Mouse (Mus musculus): ENCODE results near the gene Cobl. TPM values are rescaled to one million over a fixed set of nuclear protein-coding genes. Genes with fewer than 3 reads are reported as not detected.

Gene Cobl
- polyA plus RNA-seq, 1 experiment from 2014 or later, result 3.3 TPM

DNA sequence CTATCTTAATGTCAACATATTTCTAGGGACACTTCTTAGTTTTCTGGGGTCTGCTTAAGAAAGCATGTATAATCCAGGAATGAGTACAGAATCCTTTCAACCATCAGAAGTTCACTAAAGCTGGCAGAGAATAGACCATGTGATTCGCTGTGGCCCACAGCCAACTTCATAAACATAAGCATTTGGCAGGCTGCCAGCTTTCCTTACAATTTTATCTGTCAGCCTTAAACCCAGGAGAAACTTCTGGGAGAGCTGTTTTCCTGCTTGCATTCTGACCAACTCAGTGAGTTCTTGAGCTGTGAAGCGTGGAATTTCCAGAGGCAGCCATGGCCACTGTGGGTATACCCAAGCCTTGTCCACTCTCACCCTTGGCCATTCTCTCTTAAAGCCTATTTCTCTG, 132.8 kb downstream of the Cobl start:
- no peak overlapping the region for H3K4me3 ChIP-seq (ENCODE audit: low read depth, low read length)
- 88% methylated on average over 2 of the region's 2 CpGs for WGBS
- no peak overlapping the region for H3K9ac ChIP-seq (ENCODE audit: low read depth, low read length)
- H3K9me3 ChIP-seq (ENCODE audit: control insufficient read depth, low read length), result no peaks in the 10 kb centered on the region
- DNase-seq (ENCODE audit: low spot score), result peak; percentile 6
- no peak for ATAC-seq (ENCODE audit: low FRiP score)
- no peaks in the 10 kb centered on the region for H3K27me3 ChIP-seq (ENCODE audit: control insufficient read depth, insufficient read depth, low read length)
- no peaks in the 10 kb centered on the region for H3K36me3 ChIP-seq (ENCODE audit: control insufficient read depth, insufficient read depth, low read length)
- H3K4me2 ChIP-seq (replicated peaks; ENCODE audit: low read depth, low read length), result no peak overlapping the region
- no peak overlapping the region for H3K27ac ChIP-seq (ENCODE audit: low read depth, low read length)
- no peaks in the 10 kb centered on the region for H3K4me1 ChIP-seq (replicated peaks; ENCODE audit: control insufficient read depth, insufficient read depth, low read length)

DNA sequence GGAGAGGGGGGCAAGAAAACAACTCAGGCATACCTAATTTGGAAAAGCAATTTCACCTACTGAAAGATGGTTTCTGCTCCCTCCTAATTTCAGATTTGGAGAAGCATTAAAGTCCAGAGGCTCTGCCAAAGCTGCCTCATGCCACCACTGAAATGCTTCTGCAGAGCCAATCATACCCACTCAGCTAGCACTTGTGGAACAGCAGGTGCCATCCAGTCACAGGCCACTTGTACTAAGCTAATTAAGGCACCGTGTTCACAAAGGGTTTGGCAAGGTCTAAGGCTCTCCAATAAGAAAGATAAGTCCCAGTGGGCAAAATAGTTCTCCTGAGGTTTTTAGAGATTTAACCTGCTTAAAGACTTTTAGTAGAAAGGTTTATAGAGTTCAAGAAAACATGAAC, 143.3 kb downstream of the Cobl start:
- WGBS, result 76% methylated on average over 1 of the region's 1 CpGs

DNA sequence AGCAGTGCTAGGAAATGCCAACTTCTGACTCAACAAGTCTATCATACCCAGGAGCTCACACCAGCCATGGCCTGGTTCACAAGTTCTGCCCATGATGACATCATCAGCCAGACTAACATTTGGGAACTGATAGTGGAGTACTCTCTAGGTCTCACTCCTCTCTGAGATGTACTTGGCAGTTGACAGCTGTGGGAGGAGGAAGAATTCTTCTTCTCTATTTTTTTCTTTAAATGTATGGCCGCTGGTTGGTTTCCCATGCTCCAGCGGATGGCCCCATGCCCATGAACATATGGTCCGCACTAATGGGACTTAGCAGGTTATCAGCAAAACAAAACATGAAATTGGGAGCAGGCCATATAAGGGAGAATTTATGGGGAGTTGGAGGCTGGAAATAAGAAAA, 145.4 kb downstream of the Cobl start:
- DNase-seq (ENCODE audit: low spot score) (no peak), ATAC-seq (ENCODE audit: low FRiP score) (no peak)
- no peaks in the 10 kb centered on the region for H3K9me3 ChIP-seq (ENCODE audit: control insufficient read depth, low read length)
- no peak overlapping the region for H3K4me2 ChIP-seq (replicated peaks; ENCODE audit: low read depth, low read length)
- H3K4me1 ChIP-seq (replicated peaks; ENCODE audit: control insufficient read depth, insufficient read depth, low read length), result no peaks in the 10 kb centered on the region
- no peak overlapping the region for H3K4me3 ChIP-seq (ENCODE audit: low read depth, low read length)
- H3K36me3 ChIP-seq (ENCODE audit: control insufficient read depth, insufficient read depth, low read length), result no peaks in the 10 kb centered on the region
- H3K27me3 ChIP-seq (ENCODE audit: control insufficient read depth, insufficient read depth, low read length), result no peaks in the 10 kb centered on the region
- H3K9ac ChIP-seq (ENCODE audit: low read depth, low read length), result no peak overlapping the region
- no peak overlapping the region for H3K27ac ChIP-seq (ENCODE audit: low read depth, low read length)
- 92% methylated on average over 3 of the region's 3 CpGs for WGBS

More for the DNA sequence above, 143.3 kb downstream of the Cobl start:
- DNase-seq (ENCODE audit: low spot score) (no peak), ATAC-seq (ENCODE audit: low FRiP score) (no peak)
- no peaks in the 10 kb centered on the region for H3K9me3 ChIP-seq (ENCODE audit: control insufficient read depth, low read length)
- H3K9ac ChIP-seq (ENCODE audit: low read depth, low read length), result no peak overlapping the region
- no peak overlapping the region for H3K4me3 ChIP-seq (ENCODE audit: low read depth, low read length)
- no peaks in the 10 kb centered on the region for H3K27me3 ChIP-seq (ENCODE audit: control insufficient read depth, insufficient read depth, low read length)
- H3K4me1 ChIP-seq (replicated peaks; ENCODE audit: control insufficient read depth, insufficient read depth, low read length), result no peaks in the 10 kb centered on the region
- H3K4me2 ChIP-seq (replicated peaks; ENCODE audit: low read depth, low read length), result no peak overlapping the region
- H3K27ac ChIP-seq (ENCODE audit: low read depth, low read length), result no peak overlapping the region
- H3K36me3 ChIP-seq (ENCODE audit: control insufficient read depth, insufficient read depth, low read length), result no peaks in the 10 kb centered on the region

DNA sequence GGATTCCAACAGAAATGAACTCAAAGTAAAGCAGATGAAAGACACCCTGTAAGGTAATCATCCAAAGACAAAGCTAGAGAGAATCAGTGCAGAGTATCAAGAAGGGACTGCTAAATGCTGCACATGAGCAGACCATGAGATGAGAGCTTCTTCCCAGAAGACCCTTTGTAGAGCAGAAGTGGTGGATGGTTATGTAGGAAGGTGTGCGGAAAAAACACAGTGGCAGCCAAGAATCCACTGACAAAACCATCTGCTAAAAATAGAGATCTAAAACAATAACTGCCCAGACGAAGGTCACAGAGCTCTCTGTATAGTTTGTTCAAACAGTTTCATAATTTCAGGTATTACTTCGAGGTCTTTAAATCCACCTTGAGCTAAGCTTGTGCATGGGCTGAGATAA, 149.1 kb downstream of the Cobl start:
- Histone ChIP-seq H3K4me1 (replicated peaks; ENCODE audit: control insufficient read depth, insufficient read depth, low read length) (no peaks in the 10 kb centered on the region), H3K27me3 (ENCODE audit: control insufficient read depth, insufficient read depth, low read length) (no peaks in the 10 kb centered on the region), H3K9me3 (ENCODE audit: control insufficient read depth, low read length) (no peaks in the 10 kb centered on the region), H3K36me3 (ENCODE audit: control insufficient read depth, insufficient read depth, low read length) (no peaks in the 10 kb centered on the region), H3K9ac (ENCODE audit: low read depth, low read length) (no peak overlapping the region), H3K4me2 (replicated peaks; ENCODE audit: low read depth, low read length) (no peak overlapping the region), H3K4me3 (ENCODE audit: low read depth, low read length) (no peak overlapping the region), H3K27ac (ENCODE audit: low read depth, low read length) (no peak overlapping the region)
- no peak for ATAC-seq (ENCODE audit: low FRiP score)
- WGBS, result 91% methylated on average over 3 of the region's 3 CpGs
- DNase-seq (ENCODE audit: low spot score), result no peak

DNA sequence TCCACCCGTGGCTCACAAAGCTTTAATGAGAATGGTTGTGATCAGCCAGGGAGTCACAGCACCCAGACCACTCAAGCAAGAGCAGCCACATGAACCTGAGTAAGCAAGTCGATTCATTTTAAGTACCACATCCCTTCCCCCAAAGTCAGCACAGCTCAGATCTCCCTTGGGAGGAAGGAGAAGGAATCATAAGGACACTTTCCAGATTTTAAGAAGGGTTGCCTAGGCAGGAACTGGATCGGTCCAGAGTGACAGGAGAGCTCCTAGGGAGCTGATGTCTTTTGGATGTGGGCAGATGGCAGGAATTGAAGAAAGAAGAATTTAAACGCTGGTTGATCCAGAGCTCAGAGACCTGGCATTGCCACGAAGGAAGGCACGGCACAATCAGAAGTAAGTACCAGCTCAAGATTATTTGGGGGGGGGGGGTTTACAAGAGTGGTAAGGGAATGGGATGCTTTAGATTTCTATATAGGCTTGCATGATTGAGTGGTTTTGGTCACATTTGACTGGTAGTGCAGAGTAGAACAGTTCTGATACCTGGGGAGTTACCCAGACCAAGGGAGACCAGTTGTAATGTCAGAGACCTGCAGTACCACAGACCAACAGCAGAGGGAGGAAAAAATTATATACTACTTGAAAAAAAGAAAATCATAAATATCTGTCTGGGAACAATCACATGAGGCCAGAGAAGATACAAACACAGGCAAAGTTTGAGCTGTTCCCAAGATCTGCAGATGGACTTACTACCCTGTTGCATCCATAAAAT, 150.3 kb downstream of the Cobl start:
- Histone ChIP-seq H3K4me1 (replicated peaks; ENCODE audit: control insufficient read depth, insufficient read depth, low read length) (no peaks in the 10 kb centered on the region), H3K4me3 (ENCODE audit: low read depth, low read length) (no peak overlapping the region), H3K27me3 (ENCODE audit: control insufficient read depth, insufficient read depth, low read length) (no peaks in the 10 kb centered on the region), H3K4me2 (replicated peaks; ENCODE audit: low read depth, low read length) (no peak overlapping the region), H3K9ac (ENCODE audit: low read depth, low read length) (no peak overlapping the region), H3K36me3 (ENCODE audit: control insufficient read depth, insufficient read depth, low read length) (no peaks in the 10 kb centered on the region), H3K27ac (ENCODE audit: low read depth, low read length) (no peak overlapping the region), H3K9me3 (ENCODE audit: control insufficient read depth, low read length) (no peaks in the 10 kb centered on the region)
- DNase-seq (ENCODE audit: low spot score) (peak; percentile 55), ATAC-seq (ENCODE audit: low FRiP score) (0 out of 2 replicates have a peak, but pooled peaks have one; percentile 40)
- WGBS, result 85% methylated on average over 6 of the region's 6 CpGs

DNA sequence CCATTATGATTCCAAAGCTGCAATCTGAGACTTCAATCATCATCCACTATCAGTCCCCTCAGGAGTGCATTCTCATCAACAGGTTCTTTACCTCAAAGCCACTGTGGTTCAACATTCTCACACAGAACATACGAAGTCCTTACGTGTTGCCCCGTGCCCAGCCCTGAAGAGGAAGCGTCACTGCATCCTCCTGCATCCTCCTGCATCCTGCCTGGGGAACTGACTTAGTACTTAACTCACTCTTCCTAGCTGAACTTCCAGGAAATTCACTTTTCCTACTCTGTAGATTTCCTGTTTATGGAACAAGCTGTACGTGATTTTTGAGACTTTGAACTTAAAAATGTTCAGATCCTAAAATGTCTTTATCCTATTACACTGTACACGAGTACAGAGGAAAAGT, 153.3 kb downstream of the Cobl start:
- H3K9ac ChIP-seq (ENCODE audit: low read depth, low read length), result no peak overlapping the region
- no peaks in the 10 kb centered on the region for H3K9me3 ChIP-seq (ENCODE audit: control insufficient read depth, low read length)
- WGBS, result 83% methylated on average over 6 of the region's 6 CpGs
- no peaks in the 10 kb centered on the region for H3K36me3 ChIP-seq (ENCODE audit: control insufficient read depth, insufficient read depth, low read length)
- H3K4me1 ChIP-seq (replicated peaks; ENCODE audit: control insufficient read depth, insufficient read depth, low read length), result no peaks in the 10 kb centered on the region
- no peak overlapping the region for H3K4me2 ChIP-seq (replicated peaks; ENCODE audit: low read depth, low read length)
- H3K27me3 ChIP-seq (ENCODE audit: control insufficient read depth, insufficient read depth, low read length), result no peaks in the 10 kb centered on the region
- ATAC-seq (ENCODE audit: low FRiP score), result no peak
- no peak overlapping the region for H3K27ac ChIP-seq (ENCODE audit: low read depth, low read length)
- H3K4me3 ChIP-seq (ENCODE audit: low read depth, low read length), result no peak overlapping the region
- no peak for DNase-seq (ENCODE audit: low spot score)

DNA sequence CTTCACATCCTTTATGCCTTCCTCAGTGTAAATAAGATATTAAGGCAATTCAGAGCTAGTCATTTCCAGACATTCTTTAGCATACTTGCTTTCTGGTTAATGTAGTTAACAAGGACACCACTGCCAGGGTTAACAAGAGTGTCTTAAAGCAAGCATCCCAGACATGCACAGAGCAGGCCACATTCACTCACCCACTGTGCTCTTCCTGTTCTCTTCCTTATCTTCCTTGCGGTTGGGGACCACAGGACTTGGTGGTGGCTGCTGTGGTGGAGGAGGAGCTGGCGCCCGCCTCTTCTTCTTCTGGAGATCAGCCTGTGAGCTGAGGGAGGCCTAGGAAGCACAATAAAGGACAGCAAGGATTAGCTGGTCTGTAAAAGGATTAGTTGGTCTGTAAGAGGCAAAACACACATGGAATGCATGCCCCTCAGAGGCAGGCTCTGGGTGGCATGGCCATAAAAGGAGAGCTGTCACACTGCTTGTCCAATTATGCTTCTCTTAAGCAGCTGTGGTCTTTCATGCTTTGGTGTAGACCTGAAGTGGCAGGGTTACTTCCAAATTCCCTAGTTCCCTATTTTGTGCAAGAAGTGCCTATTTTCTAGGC, 155.2 kb downstream of the Cobl start:
- WGBS, result 48% methylated on average over 3 of the region's 3 CpGs
- ATAC-seq (ENCODE audit: low FRiP score), result no peak
- Histone ChIP-seq H3K9ac (ENCODE audit: low read depth, low read length) (no peak overlapping the region), H3K9me3 (ENCODE audit: control insufficient read depth, low read length) (no peaks in the 10 kb centered on the region), H3K27me3 (ENCODE audit: control insufficient read depth, insufficient read depth, low read length) (no peaks in the 10 kb centered on the region), H3K4me2 (replicated peaks; ENCODE audit: low read depth, low read length) (no peak overlapping the region), H3K27ac (ENCODE audit: low read depth, low read length) (no peak overlapping the region), H3K4me1 (replicated peaks; ENCODE audit: control insufficient read depth, insufficient read depth, low read length) (no peaks in the 10 kb centered on the region), H3K4me3 (ENCODE audit: low read depth, low read length) (no peak overlapping the region), H3K36me3 (ENCODE audit: control insufficient read depth, insufficient read depth, low read length) (no peaks in the 10 kb centered on the region)
- DNase-seq (ENCODE audit: low spot score), result no peak

DNA sequence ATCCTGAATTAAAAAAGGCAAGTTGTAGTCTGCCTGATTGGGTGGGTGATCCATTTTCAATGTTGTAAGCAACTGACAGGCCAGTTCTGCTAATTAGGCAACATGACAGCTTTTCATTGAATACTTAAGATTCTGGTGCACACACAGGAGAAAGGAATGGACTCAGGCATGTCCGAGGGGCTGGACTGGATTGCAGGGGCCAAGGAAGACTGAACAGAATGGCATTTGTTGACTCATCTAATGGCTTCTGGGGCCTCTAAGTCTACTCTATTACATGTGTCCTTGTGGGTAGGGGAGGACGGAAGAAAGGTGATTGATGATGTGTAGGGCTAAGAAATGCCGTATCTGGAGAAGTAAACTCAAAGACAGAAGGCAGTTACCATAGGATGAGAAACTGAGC, 159.9 kb downstream of the Cobl start:
- Histone ChIP-seq H3K36me3 (ENCODE audit: control insufficient read depth, insufficient read depth, low read length) (no peaks in the 10 kb centered on the region), H3K9ac (ENCODE audit: low read depth, low read length) (no peak overlapping the region), H3K27me3 (ENCODE audit: control insufficient read depth, insufficient read depth, low read length) (no peaks in the 10 kb centered on the region), H3K27ac (ENCODE audit: low read depth, low read length) (no peak overlapping the region), H3K4me3 (ENCODE audit: low read depth, low read length) (no peak overlapping the region), H3K4me2 (replicated peaks; ENCODE audit: low read depth, low read length) (no peak overlapping the region), H3K4me1 (replicated peaks; ENCODE audit: control insufficient read depth, insufficient read depth, low read length) (no peaks in the 10 kb centered on the region), H3K9me3 (ENCODE audit: control insufficient read depth, low read length) (no peaks in the 10 kb centered on the region)
- ATAC-seq (ENCODE audit: low FRiP score) (no peak), DNase-seq (ENCODE audit: low spot score) (no peak)
- WGBS, result 74% methylated on average over 3 of the region's 3 CpGs

All from hindbrain, embryonic 11.5 days (tissue).